Mouse (Mus musculus) brain, adult 2 months (tissue): ENCODE results near the gene Fastkd3.

Experiments
- DNase-seq: peaks from one replicate; pipeline ENCODE4 v3.0.0; 2011; ENCODE audit warnings: low read depth, low spot score

The Fastkd3 gene

GRCm38 (mm10) chr13:68581747-68582516 lies at the start of gene Fastkd3, which contains the start of gene Mtrr:
Gene Fastkd3 (plus strand): TSS chr13:68582234.
Gene Mtrr (minus strand): TSS chr13:68582149.
- peak; percentile 99 for DNase-seq

- peak; percentile 61 for DNase-seq
Observed at GRCm38 (mm10) chr13:68553391-68553790, 28.6 kb upstream of the Fastkd3 start.

GRCm38 (mm10) chr13:68568110-68568509 lies 13.9 kb upstream of the Fastkd3 start:
- no peak for DNase-seq

GRCm38 (mm10) chr13:68568548-68568947 lies 13.5 kb upstream of the Fastkd3 start:
- DNase-seq = no peak

- peak; percentile 88 for DNase-seq
Observed at GRCm38 (mm10) chr13:68569589-68570336, 12.3 kb upstream of the Fastkd3 start.

- DNase-seq = no peak
Observed at GRCm38 (mm10) chr13:68572247-68572646, 9.8 kb upstream of the Fastkd3 start.

- DNase-seq = no peak
Observed at GRCm38 (mm10) chr13:68572966-68573913, 8.8 kb upstream of the Fastkd3 start.

- no peak for DNase-seq
Observed at GRCm38 (mm10) chr13:68574398-68574797, 7.6 kb upstream of the Fastkd3 start.

GRCm38 (mm10) chr13:68577945-68578344 lies 4.1 kb upstream of the Fastkd3 start:
- DNase-seq = peak; percentile 81

- no peak for DNase-seq
Observed at GRCm38 (mm10) chr13:68581086-68581740, 821 bp upstream of the Fastkd3 start.

GRCm38 (mm10) chr13:68582517-68582780 lies 415 bp downstream of the Fastkd3 start:
- DNase-seq = peak; percentile 25

- DNase-seq = no peak
Observed at GRCm38 (mm10) chr13:68583961-68584360, 1.9 kb downstream of the Fastkd3 start.

GRCm38 (mm10) chr13:68585441-68585840 lies 3.4 kb downstream of the Fastkd3 start:
- no peak for DNase-seq

- DNase-seq = no peak
Observed at GRCm38 (mm10) chr13:68588352-68588751, 6.3 kb downstream of the Fastkd3 start.

- DNase-seq = peak; percentile 76
Observed at GRCm38 (mm10) chr13:68593797-68594196, 11.8 kb downstream of the Fastkd3 start.

- DNase-seq = peak; percentile 73
Observed at GRCm38 (mm10) chr13:68597199-68597598, 15.2 kb downstream of the Fastkd3 start, which contains the start of gene 1700001L19Rik. Gene 1700001L19Rik (plus strand): TSS chr13:68597421.

- peak; percentile 51 for DNase-seq
Observed at GRCm38 (mm10) chr13:68597667-68598066, 15.6 kb downstream of the Fastkd3 start.

- no peak for DNase-seq
Observed at GRCm38 (mm10) chr13:68598953-68599352, 16.9 kb downstream of the Fastkd3 start.

GRCm38 (mm10) chr13:68601184-68601583 lies 19.1 kb downstream of the Fastkd3 start:
- DNase-seq = peak; percentile 78

GRCm38 (mm10) chr13:68603085-68603484 lies 21.1 kb downstream of the Fastkd3 start:
- peak; percentile 85 for DNase-seq

- peak; percentile 87 for DNase-seq
Observed at GRCm38 (mm10) chr13:68605689-68606126, 23.7 kb downstream of the Fastkd3 start.
